Mouse (Mus musculus): ENCODE measurements around the gene BC029722.
A peak's percentile ranks its signal among the peaks of the same experiment; 100 is the strongest.
"Not testable (repeated sequence)": the region's sequence is repeated elsewhere in the genome, so short reads cannot be mapped to it uniquely, and the experiment has no call there.

The BC029722 gene

GRCm38 (mm10) chr2:155819392-155819448 lies at the start of gene BC029722:
Gene BC029722, minus strand, starts transcription at chr2:155819426.
- DNase-seq: no peak

GRCm38 (mm10) chr2:155868320-155868719 lies 49.1 kb upstream of the BC029722 start:
- DNase-seq: no peak

- peak in 1 of 2 experiments; percentile 16 for DNase-seq
Measured at GRCm38 (mm10) chr2:155863301-155863867, 44.2 kb upstream of the BC029722 start.

- DNase-seq: peak; percentile 68 to 78
Measured at GRCm38 (mm10) chr2:155862573-155863300, 43.5 kb upstream of the BC029722 start.

GRCm38 (mm10) chr2:155861581-155861980 lies 42.4 kb upstream of the BC029722 start:
- DNase-seq: no peak

- no peak for DNase-seq
Measured at GRCm38 (mm10) chr2:155860102-155860501, 40.9 kb upstream of the BC029722 start.

GRCm38 (mm10) chr2:155852536-155852935 lies 33.3 kb upstream of the BC029722 start:
- DNase-seq: no peak

GRCm38 (mm10) chr2:155850120-155850519 lies 30.9 kb upstream of the BC029722 start:
- no peak for DNase-seq

GRCm38 (mm10) chr2:155849464-155849863 lies 30.2 kb upstream of the BC029722 start:
- no peak for DNase-seq

- DNase-seq: peak; percentile 84 to 88
Measured at GRCm38 (mm10) chr2:155848291-155848690, 29.1 kb upstream of the BC029722 start.

GRCm38 (mm10) chr2:155846930-155847329 lies 27.7 kb upstream of the BC029722 start:
- DNase-seq: no peak

GRCm38 (mm10) chr2:155838961-155839360 lies 19.7 kb upstream of the BC029722 start:
- no peak for DNase-seq

GRCm38 (mm10) chr2:155837961-155838360 lies 18.7 kb upstream of the BC029722 start:
- no peak for DNase-seq

- no peak for DNase-seq
Measured at GRCm38 (mm10) chr2:155834732-155835131, 15.5 kb upstream of the BC029722 start, which contains the start of gene Fam83c. Gene Fam83c, minus strand, starts transcription at chr2:155834854.

- DNase-seq: not testable (repeated sequence)
Measured at GRCm38 (mm10) chr2:155832087-155832486, 12.9 kb upstream of the BC029722 start.

GRCm38 (mm10) chr2:155831302-155831701 lies 12.1 kb upstream of the BC029722 start:
- peak; percentile 45 to 61 for DNase-seq

GRCm38 (mm10) chr2:155830841-155831240 lies 11.6 kb upstream of the BC029722 start:
- no peak for DNase-seq

- peak; percentile 88 to 93 for DNase-seq
Measured at GRCm38 (mm10) chr2:155826630-155827424, 7.6 kb upstream of the BC029722 start, which contains the start of gene Eif6. Gene Eif6, minus strand, starts transcription at chr2:155826925.

GRCm38 (mm10) chr2:155825904-155826629 lies 6.8 kb upstream of the BC029722 start:
- DNase-seq: peak; percentile 30 to 55

- DNase-seq: no peak
Measured at GRCm38 (mm10) chr2:155823722-155824121, 4.5 kb upstream of the BC029722 start.

GRCm38 (mm10) chr2:155820779-155821178 lies 1.6 kb upstream of the BC029722 start:
- no peak for DNase-seq

GRCm38 (mm10) chr2:155819449-155820251 lies 424 bp upstream of the BC029722 start:
- peak; percentile 28 to 61 for DNase-seq
